Mouse (Mus musculus) fat pad, adult 2 months (tissue): Measurements from ENCODE around the gene Snupn.
"Not testable (repeated sequence)": the region's sequence is repeated elsewhere in the genome, so short reads cannot be mapped to it uniquely, and the experiment has no call there.

Experiments used
- DNase-seq: peaks from one replicate; pipeline ENCODE4 v3.0.0-alpha.2; 2011; ENCODE audit warnings: low read depth, low spot score; ENCODE audit errors: extremely low read depth

Gene Snupn

DNA sequence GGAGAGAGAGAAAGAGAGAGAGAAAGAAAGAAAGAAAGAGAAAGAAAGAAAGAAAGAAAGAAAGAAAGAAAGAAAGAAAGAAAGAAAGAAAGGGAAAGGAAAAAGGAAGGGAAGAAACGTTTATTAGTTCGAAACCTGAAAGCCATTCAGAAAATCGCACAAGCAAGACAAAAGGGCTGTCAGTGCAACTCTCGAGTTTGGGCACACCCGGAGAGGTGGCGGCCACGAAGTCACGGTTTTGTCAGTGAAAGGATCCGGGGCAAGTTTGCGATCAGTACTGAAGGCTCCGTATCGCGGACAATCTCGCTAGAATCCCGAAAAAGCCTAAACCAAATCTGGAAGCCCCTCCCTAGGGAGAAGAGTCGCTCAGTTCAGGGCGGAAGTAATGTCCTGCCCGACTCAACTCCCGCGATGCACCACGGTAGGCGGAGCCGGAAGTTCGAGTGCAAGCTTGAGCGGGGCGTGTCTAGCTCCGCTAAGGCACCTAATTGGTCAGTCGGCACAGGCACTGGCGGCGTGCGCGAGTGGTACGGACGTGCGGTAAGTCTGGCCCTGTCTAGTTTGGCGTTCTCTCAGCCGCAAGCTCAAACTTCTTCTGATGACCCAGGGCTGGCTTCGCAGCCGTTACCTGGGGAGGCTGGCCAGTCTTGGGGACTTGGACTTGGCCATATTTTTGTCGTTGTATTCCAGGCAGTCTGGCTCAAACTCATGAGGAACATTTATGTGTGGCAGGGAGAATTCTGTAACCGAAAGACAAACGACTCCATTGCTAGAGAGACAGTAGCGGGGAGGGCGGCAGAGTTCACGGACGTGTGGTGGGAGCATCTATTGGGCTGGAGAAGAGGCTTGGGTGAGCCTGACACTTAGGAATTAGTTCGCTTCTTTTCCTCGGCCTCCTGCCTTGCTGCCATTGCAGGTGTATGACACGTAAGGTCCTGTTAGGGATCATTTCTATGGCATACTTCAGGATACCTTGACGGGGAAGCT is at the start of gene Snupn:
TSS of gene Snupn (plus strand) at position 465 of the 987 bp plus-strand sequence.
- peak; percentile 76 for DNase-seq

DNA sequence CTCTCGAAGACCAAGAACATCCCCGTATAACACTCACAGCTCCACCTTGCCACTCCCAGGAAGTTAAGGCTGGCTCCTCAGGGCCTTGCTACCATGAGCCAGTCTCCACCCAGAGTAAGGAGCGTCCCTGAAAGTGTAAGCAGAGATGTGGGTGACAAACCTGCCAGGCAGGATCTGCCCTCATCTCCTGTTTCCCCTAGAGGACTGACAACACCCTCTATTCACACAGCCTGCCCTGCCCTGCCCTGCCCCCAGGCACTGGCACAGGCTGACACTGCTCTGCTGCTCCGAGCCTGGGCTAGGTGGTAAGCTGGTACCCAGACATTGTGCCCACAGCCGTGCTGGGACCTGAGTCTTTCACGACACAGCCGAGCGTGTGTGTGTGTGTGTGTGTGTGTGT is 49.5 kb upstream of the Snupn start:
- no peak for DNase-seq

DNA sequence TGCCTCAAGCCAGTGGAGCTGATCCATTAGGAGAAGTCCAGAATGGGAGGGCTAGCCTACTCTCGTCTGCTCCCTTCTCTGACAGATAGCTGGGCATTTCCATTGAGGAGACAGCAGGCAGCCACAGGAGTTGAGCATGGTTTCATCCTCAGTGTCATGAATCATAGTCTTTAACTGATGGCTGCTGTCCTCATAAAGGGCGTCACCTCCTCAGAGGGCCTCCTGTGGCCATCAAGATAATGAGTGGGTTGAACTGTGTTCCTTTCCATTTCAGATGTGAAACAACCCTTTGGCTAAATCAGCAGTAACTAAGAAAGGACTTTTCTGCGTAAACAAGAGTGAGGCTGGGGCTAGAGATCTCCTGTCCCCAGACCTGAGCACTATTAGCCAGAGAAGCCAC is 47.0 kb upstream of the Snupn start:
- DNase-seq = no peak

DNA sequence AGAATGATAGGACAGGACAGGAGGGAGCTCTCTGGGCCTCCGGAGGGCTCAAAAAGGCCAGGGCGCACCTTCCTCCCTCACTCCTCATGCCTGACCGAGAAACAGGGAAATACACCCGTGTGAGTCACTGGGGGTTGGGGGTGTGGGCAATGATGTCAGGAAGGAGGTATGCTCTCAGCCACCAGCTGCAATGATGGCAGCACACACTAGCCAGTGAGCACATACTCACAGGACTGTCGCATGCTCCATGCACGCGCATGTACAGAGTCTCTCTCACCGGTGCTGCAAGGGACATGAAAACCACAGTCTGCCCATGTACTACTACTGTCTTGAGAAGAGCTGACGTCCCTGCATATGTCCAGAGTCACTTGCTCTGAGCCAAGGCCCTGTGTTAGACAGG is 43.1 kb upstream of the Snupn start:
- no peak for DNase-seq

DNA sequence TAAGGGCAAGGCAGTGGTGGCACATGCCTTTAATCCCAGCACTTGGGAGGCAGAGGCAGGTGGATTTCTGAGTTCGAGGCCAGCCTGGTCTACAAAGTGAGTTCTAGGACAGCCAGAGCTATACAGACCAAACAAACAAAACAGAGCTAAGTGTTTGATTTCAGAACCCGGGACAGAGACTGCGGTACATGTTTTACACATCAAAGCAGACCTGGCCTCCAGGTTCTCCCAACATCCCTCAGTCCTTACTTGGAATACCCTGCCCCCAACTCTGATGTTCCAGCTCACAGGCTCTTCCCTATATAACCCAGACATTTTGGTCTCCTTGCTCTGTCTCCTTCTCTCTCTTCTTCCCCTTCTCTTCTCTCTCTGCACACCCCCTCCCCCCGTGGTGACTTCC is 40.7 kb upstream of the Snupn start:
- not testable (repeated sequence) for DNase-seq

DNA sequence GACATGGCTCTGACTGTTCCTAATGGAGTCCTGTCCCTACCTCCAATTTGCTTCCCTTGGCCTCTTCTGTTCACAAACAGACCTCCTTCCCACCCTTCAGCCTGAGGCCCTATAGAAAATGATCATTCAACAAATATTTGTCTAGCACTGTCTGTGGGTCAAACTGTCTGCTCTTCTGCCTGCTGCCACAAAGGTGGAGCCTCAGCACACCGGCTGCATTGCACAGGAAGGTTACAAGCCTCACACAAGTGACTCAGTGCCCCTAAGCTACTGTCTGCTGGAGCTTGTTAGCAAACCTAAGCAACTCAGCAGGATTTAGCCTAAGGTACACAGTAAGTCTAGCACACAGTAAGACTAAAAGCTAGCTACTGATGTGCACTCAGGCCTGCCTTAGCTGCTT is 39.7 kb upstream of the Snupn start:
- no peak for DNase-seq

DNA sequence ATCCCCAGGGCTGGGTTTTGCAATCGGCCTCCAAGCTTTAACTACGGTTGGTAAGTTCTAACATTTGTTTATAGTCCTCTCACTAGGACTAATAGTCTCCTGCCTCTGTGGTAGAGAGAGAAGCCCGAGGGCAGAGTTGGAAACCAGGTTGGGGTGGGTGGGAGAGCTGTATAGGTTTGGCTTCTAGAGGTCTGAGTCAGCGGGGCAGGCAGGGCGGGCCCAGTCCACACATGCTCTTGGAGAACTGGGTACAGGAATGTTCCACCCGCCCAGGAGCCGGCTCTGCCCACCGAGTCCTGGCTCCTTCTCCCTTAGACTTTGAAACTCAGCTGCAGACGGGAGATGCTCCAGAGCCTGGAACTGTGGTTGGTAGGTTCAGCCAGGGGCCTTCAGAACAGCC is 36.7 kb upstream of the Snupn start:
- DNase-seq = no peak

DNA sequence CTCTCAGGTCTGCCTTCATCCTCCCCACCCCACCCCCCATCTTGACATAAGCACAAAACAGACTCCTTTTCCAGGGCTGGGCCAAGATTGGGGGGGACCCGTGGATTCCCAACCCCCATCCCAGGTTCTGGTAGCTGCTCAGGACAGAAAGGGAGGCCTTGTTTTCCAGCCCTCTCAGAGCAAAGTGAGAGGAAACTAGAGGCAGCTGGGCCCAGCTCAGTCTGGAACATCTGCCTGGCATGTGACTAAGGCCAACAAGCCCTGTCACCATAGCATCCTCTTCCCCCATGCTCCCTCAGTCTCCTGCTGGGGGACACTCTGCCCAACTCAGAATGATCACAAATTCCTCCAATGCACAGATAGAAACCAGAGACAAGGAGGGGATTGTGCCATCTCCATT is 35.6 kb upstream of the Snupn start:
- DNase-seq = no peak

DNA sequence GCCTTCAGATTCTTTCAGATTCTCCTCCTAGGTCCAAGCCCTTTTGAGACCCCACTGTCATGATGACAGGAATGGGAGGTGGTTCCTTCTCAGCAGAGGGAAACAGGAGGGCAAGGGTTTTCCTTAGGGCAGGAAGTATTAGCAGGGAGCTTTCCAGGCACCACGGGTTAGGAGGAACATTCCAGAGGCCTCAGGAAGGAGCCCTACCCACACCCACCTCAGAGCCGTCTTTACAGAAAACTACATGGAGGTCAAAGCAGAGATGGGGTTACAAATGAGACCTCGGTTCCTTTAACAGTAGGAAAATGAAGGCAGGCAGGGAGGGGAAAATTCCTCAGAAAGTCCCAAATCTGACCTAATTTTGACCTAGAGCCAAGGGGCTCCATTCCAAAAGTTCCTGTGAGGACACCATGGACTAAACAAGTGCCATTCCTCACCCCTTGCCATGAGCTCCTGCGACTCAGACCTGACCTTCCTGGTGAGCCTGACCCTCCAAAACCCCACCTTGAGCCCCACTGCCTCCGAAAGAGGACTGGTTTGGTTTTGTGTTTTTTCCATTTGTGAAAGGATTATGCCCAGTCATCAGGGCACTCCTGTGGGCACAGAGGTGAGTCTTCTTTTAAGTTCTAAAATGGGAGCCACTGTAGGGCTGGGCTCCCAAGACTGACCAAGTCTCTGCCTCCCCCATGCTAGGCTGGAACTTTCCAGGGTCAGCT is 34.8 kb upstream of the Snupn start:
- no peak for DNase-seq

DNA sequence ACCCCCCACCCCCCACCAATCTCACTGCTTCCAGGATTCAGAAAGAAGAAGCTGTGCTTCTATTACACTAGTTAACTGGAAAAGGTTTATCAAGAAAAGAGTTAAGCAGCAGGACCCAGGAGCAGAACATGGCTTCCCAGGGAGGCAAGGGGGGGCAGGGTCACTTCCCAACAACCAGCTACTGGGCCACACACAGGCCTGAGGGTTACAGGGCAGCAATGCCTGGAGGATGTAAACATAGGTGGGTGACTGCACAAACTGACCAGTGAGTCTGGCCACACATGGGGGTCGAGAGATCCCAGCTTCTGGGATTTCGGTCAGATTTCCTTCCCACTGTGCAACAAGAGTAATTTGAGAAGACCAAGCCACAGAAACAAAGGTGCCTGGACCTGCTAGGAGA is 33.5 kb upstream of the Snupn start:
- DNase-seq = no peak

DNA sequence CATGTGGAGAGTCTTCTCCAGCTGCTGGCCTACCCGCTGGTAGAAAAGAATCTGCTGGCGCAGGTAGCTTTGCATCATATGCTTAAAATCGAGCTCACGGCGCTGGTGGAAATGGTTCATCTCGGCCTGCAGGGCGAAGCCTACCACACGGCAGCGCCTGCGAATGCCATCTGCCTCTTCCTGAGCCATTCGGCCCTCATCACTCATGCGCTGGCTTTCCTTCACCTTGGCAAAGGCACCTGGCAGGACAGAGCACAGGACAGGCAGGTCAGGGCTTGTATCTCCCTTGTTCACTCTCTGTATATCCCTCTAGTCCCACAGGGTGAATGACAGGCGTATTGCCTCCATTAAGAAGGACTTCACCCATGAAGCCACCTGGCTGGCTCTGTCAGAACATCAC is 32.2 kb upstream of the Snupn start:
- no peak for DNase-seq

DNA sequence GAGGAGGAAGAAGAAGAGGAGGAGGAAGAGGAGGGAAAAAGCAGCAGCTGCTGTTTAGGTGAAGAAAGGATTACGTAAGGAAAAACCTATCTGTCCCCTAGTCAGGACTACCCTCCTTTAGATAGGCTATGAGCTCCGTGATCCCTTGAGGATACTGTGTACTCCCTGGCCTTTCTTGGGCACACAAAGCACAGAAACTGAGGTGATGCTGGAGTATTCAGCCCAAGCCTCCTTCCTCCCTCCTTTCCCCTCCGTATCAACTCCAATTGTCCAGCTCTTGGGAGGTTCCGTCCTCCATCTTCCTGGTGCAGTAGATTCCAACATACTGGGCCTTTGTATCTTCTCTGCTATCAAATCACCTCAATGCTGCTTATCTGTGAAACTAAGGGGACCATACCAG is 27.9 kb upstream of the Snupn start:
- DNase-seq = no peak

DNA sequence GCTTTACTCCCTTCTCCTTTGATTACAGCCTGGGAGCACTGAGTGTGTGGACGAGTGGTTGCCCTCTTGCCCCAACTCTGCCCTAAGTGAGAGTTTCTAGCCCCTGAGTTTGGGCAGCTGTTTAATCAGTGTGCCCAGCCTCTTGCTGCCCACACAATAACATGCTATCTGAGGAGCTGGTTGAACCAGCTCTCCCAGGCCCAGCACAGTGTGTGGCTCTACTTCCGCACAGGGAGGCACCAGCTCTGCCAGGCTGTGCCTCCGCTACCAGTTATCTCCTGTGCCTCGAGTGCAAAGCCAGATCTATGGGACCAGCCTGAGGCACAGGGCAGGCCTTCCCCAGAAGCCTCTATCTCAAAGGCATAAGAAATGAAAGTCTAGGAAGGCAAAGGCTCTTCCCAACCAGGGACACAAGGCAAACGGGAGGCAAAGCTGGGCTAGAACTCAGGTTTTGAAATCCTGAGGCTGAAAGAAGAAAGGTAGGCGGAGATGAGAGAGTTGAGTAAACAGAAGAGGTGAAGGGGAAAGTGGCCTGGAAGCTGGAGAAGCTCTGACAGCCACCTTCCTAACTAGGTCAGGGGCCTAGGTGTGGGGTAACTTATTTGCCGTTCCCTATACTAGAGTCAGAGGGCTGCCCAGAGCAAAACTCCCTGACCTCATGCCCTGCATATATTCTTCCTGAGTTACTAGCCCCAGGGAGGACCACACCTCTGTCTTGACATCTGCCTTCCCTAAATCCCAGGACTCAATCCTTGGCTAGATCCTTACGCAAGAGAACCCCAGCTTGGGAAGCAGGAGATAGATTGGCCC is 26.6 kb upstream of the Snupn start:
- peak; percentile 82 for DNase-seq

DNA sequence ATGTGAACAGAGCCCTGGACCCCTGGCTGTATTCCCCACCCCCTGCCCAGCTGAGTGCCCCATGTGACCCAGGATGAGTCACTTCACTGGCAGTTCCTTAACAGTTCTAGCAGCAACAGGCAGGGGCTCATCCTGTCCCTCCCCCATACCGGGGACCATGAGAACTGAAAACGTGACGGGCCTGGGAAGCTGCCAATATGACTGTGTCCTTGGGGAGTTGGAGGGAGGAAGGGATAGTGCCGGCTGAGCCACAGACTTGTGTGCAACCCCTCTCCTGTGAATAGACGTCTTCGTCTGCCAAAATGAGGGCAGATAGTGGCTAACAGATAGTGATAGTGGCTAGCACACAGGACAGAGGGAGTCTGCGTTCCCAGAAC is 26.0 kb upstream of the Snupn start:
- no peak for DNase-seq

DNA sequence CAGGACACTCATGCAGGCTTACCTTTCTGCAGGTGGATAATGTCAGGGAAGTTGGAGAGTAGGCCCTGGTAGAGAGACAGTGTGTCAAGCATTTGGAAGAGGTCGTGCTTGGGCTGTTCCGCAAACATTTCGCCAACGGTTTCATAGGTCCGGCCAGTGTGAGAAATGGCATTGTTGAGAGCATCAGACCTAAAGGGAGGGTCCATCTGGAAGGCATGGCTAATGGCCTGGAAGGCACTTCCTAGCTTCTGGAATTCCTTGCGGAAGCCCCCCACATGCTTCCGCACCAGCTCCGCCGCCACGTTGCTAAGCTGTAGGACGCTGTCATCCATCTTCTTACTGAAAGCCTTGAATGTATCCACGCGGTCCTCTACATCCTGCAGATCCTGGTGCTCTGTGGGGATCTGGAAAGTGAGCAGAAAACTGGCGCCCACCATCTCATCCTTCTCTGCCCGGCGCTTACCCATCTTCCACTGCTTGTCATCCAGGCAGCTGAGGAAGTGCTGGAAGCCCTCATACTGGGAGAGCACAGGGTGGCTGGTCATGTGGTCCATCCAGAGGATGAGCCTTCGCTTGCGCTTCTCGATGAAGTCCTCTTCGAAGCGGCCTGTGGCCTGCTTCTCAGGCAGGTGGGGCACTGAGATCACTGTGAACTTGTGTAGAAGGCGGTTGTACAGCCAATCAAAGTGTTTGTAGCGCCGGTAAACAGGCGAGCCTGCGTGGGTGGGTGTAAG is 25.2 kb upstream of the Snupn start:
- DNase-seq = no peak

DNA sequence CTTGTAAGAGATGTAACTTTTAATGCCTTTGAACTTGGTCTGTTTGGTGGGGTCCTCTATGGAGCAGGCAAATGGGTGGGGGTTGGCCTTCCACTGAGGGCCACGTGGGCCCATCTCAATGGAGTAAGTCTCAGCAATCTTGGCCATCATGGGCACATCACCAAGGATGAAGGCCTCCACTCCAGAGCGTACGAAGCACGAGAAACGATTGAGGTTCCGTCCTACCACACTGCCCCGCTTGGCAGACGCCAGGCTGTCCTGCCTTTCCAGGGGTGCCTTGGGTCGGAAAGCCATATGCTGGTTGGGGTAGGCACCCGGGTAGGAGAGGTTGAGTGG is 24.7 kb upstream of the Snupn start:
- no peak for DNase-seq

DNA sequence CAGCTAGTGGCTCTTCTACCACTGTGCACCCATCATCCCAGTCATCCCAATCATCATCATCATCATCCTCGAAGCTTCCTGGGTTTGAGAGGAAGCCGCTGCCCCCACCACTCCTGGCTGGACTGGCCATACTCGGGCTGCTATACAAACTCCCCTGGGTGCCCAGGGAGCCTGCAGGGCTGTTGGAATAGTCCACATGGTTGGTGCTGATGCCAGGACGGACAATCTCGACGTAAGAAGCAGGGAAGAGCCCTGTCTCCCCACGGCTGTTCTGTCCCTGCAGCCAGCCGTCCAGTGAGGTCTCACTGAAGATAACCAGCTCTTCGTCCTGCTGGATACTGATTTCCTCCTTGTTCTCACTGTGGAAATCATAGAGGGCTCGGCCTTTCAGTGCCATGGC is 24.3 kb upstream of the Snupn start:
- no peak for DNase-seq

DNA sequence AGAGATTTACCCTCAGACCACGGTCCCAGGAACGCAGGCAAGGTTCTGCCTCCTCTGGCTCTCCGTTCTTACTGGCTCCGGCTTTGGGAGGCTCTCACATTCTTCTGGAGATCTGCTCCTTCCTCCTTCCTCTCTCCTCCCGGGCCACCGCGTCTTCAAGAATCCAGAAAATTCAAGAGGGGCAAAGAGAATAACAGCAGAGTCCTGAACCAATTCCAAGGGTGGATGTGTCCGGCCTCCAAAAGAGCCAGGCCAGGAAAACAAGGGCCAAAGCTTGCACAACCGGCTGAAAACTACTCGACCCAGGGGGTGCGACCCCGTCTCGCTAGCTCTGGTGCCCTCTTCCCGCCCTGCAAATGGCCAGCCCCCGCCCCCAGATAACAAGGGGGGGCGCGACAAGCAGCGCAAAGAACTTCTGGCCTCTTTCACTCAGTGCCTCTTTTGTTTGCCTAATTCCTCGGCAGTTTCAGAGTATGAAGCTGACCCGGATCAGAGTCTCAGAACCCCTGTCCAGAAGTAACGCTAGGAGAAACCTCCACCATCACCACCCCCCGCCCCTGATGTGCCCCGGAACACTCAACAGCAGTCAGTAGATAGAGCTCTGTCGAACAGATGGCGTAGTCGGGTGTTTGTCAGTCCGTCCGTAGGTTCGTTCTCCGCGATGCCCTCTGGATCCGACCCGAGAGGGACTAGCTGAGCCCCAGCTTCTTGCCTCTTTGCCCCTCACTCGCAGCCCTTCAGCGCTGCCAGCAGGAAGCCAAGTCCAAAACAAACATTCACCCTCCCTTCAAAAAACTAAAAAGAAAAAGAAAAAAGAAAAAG is 23.3 kb upstream of the Snupn start:
- no peak for DNase-seq

DNA sequence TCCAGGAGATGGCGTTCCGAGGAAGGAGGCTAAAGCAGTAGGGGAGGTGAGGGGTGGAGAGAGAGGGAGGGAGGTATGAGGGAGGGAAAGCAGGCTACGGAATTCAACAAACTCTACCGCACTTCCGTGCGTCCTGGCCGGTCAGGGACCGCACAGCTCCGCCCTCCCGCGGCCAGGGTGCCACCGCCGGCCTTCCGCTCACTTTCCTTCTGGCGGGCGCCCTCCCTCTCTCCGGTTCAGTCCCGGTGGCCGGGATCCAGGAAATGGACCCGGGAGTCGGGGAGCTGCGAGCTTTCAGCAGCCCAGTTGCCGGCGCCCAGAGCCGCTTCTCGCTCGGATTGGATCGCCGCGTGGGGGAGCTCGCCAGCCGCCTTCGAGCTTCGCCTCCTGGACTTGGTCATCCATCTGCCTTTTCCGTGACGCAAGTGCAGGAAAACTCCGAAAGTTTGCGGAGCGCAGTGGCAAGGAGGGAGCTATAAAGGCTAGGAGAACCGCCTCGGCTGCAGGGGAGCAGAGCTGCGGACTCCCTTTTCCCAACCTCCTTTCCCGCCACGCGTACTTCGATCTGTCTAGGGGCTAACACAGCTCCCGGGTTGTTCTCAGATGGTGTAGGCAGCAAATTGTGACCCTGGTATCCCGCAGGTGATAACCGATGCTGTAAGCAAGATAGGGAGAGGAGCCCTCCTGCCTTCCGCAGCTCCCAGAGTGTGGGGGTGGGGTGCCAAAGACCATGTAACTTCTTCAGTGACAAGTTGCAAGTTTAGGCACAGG is 22.5 kb upstream of the Snupn start, which contains the start of gene Snx33:
TSS of gene Snx33 (minus strand) at position 331 of the 771 bp plus-strand sequence.
- no peak for DNase-seq
